ENCODE assay signal across 18 mouse cellular contexts in the genomic region with DNA sequence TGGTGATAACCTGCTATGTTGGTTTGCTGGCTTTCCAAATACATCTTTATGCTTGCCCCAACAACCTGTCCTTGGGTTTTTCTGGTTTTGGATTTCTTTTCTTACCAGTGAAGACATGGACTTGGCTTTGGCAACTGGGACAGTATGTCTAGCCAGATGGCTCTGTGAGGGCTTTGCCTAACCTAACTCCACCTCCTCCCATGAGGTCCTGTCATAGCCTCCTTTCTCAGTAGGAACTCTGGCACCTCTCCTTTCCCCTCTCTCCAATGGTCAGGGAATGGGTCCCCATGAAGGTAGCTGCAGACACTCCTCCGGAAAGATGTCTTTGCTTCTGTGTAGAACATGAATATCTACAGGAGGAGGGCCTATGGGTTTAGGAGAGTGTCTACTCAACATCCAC. TPM values are rescaled to one million over a fixed set of nuclear protein-coding genes. Genes with fewer than 3 reads are reported as not detected.
DNase-seq lines count a peak whose midpoint lies in the region; ATAC-seq and TF ChIP-seq lines count a peak whose summit lies in the region.
"Had no signal": no experiment of that assay in that cellular context is flagged by ENCODE, and none has a peak within 500 bp of the region (broad histone marks: within the 10 kb centered on the region; RNA-seq: fewer than 3 reads in every experiment).

No protein-coding gene starts in this region.

- TF ChIP-seq EP300 in stomach, postnatal 0 days (optimal IDR thresholded peaks at IDR 0.05) = no peak

- TF ChIP-seq POLR2A in cerebellum, adult 2 months (IDR thresholded peaks at IDR 0.05; ENCODE audit: borderline replicate concordance, insufficient read depth, low read length) = no peak

- no peaks in the 10 kb centered on the region for H3K27me3 ChIP-seq in heart, embryonic 12.5 days (replicated peaks)
- H3K27me3 ChIP-seq in cerebellum, adult 2 months (ENCODE audit: control insufficient read depth, insufficient read depth, low read length) = no peaks in the 10 kb centered on the region
- no peaks in the 10 kb centered on the region for H3K27me3 ChIP-seq in stomach, postnatal 0 days (ENCODE audit: control insufficient read depth, insufficient read depth, low read length)
- H3K27me3 ChIP-seq: embryonic facial prominence, embryonic 12.5 days had no signal

- H3K9me3 ChIP-seq in heart, embryonic 12.5 days (replicated peaks) = no peaks in the 10 kb centered on the region
- no peaks in the 10 kb centered on the region for H3K9me3 ChIP-seq in stomach, postnatal 0 days (ENCODE audit: control insufficient read depth, low read length)
- H3K9me3 ChIP-seq: embryonic facial prominence, embryonic 12.5 days; forebrain, embryonic 10.5 days; megakaryocyte, embryonic 14.5 days had no signal

- H3K4me2 ChIP-seq in heart, embryonic 12.5 days = no peak overlapping the region
- H3K4me2 ChIP-seq in stomach, postnatal 0 days (replicated peaks; ENCODE audit: low read depth) = no peak overlapping the region
- H3K4me2 ChIP-seq: embryonic facial prominence, embryonic 12.5 days had no signal

- 91% methylated on average over 1 of the region's 1 CpGs for WGBS in heart, embryonic 12.5 days
- 19% methylated on average over 1 of the region's 1 CpGs for WGBS in cerebellum, adult 2 months
- 86% methylated on average over 1 of the region's 1 CpGs for WGBS in stomach, postnatal 0 days

- no peak for ATAC-seq in heart, embryonic 12.5 days (ENCODE audit: insufficient number of reproducible peaks, low FRiP score)
- ATAC-seq in stomach, postnatal 0 days (ENCODE audit: low FRiP score, low TSS enrichment) = no peak
- no peak for ATAC-seq in erythroblast, adult 5-6 weeks (replicated peaks; ENCODE audit: low FRiP score, poor library complexity, severe bottlenecking)

- H3K27ac ChIP-seq in heart, embryonic 12.5 days (ENCODE audit: poor library complexity, severe bottlenecking) = no peak overlapping the region
- H3K27ac ChIP-seq in cerebellum, adult 2 months (ENCODE audit: insufficient read depth, low read length) = no peak overlapping the region
- peak overlapping the region; percentile 36; the same call in 1 of the 2 replicates for H3K27ac ChIP-seq in stomach, postnatal 0 days (replicated peaks)
- H3K27ac ChIP-seq: embryonic facial prominence, embryonic 12.5 days; forebrain, embryonic 10.5 days; layer of hippocampus, adult 2 months had no signal

- no peak overlapping the region for H3K9ac ChIP-seq in heart, embryonic 12.5 days
- H3K9ac ChIP-seq in stomach, postnatal 0 days (ENCODE audit: low read length) = no peak overlapping the region
- H3K9ac ChIP-seq: embryonic facial prominence, embryonic 12.5 days had no signal

- no peaks in the 10 kb centered on the region for H3K4me1 ChIP-seq in heart, embryonic 12.5 days (replicated peaks)
- H3K4me1 ChIP-seq in cerebellum, adult 2 months (ENCODE audit: control insufficient read depth, insufficient read depth, low read length) = peaks cover 9% of the 10 kb centered on the region
- no peaks in the 10 kb centered on the region for H3K4me1 ChIP-seq in stomach, postnatal 0 days (replicated peaks; ENCODE audit: control insufficient read depth, insufficient read depth)
- H3K4me1 ChIP-seq: embryonic facial prominence, embryonic 12.5 days; forebrain, embryonic 10.5 days had no signal

- no peaks in the 10 kb centered on the region for H3K36me3 ChIP-seq in heart, embryonic 12.5 days
- no peaks in the 10 kb centered on the region for H3K36me3 ChIP-seq in stomach, postnatal 0 days (ENCODE audit: control insufficient read depth, insufficient read depth, low read length)
- H3K36me3 ChIP-seq: embryonic facial prominence, embryonic 12.5 days; forebrain, embryonic 10.5 days had no signal

- TF ChIP-seq CTCF in cerebellum, adult 2 months (IDR thresholded peaks at IDR 0.05; ENCODE audit: borderline replicate concordance, insufficient read depth, low read depth, low read length) = no peak
- TF ChIP-seq CTCF in stomach, postnatal 0 days (IDR thresholded peaks at IDR 0.05; ENCODE audit: low read depth) = no peak

- peak; percentile 44 for DNase-seq in heart, adult 8-10 months (ENCODE audit: low spot score)
- peak; percentile 62 to 84 for DNase-seq in cerebellum, adult 2 months
- peak; percentile 49 to 54 for DNase-seq in cerebellum, postnatal 36 days
- DNase-seq in stomach, postnatal 0 days (ENCODE audit: low spot score) = no peak
- DNase-seq in thymus, postnatal 14 days = no peak
- DNase-seq: lung, adult 2 months; right cerebral cortex, adult 18-20 months; thymus, adult 2 months had no signal

- H3K4me3 ChIP-seq in heart, embryonic 12.5 days = no peak overlapping the region
- no peak overlapping the region for H3K4me3 ChIP-seq in cerebellum, adult 2 months (replicated peaks; ENCODE audit: insufficient read depth, low read depth, low read length)
- no peak overlapping the region for H3K4me3 ChIP-seq in stomach, postnatal 0 days (ENCODE audit: low read depth, low read length)
- H3K4me3 ChIP-seq: embryonic facial prominence, embryonic 12.5 days; forebrain, embryonic 10.5 days; layer of hippocampus, adult 2 months; megakaryocyte, embryonic 14.5 days had no signal

RNA-seq across cellular contexts. Expression of gene Ifi27l2b, which starts 29.7 kb away (rescaled TPM):
- not detected for total RNA-seq in heart, adult 8-10 months (2022)
- polyA plus RNA-seq in heart, embryonic 12.5 days (2016; fragmentation: Nextera tagmentation; extraction: Ambion mirVana) = 0.31 TPM in 1 of 2 replicates, not detected in the other
- not detected in 2 replicates for polyA plus RNA-seq in cerebellum, adult 2 months (2012; rRNA removed)
- polyA plus RNA-seq in stomach, postnatal 0 days (2015; fragmentation: Nextera tagmentation; extraction: Ambion mirVana) = 17.3 and 19.4 TPM in 2 replicates
- not detected in 2 replicates for total RNA-seq in erythroblast, adult 5-6 weeks (2015; ENCODE audit: low replicate concordance)
- not detected in 2 replicates for total RNA-seq in erythroblast, adult 5-6 weeks (2017; ENCODE audit: low replicate concordance)
- total RNA-seq: CH12.LX; layer of hippocampus, adult 2 months had no signal
- polyA plus RNA-seq: embryonic facial prominence, embryonic 12.5 days; forebrain, embryonic 10.5 days; kidney, embryonic 14.5 days; limb, embryonic 14.5 days; neural tube, embryonic 14.5 days had no signal

RNA-seq across cellular contexts. Expression of gene Ifi27l2a, which starts 43.2 kb away (rescaled TPM):
- total RNA-seq in heart, adult 8-10 months (2022) = 10 to 100 TPM; 20.2 to 34.4 (median 28.4) TPM
- polyA plus RNA-seq in heart, embryonic 12.5 days (2016; fragmentation: Nextera tagmentation; extraction: Ambion mirVana) = 3.6 and 4.5 TPM in 2 replicates
- polyA plus RNA-seq in cerebellum, adult 2 months (2012; rRNA removed) = 8.7 and 9.6 TPM in 2 replicates
- polyA plus RNA-seq in stomach, postnatal 0 days (2015; fragmentation: Nextera tagmentation; extraction: Ambion mirVana) = 85.4 and 110 TPM in 2 replicates
- total RNA-seq in erythroblast, adult 5-6 weeks (2015; ENCODE audit: low replicate concordance) = 7.5 and 30.9 TPM in 2 replicates
- 3.2 and 26.5 TPM in 2 replicates for total RNA-seq in erythroblast, adult 5-6 weeks (2017; ENCODE audit: low replicate concordance)
- polyA plus RNA-seq: neural tube, embryonic 14.5 days had no signal

RNA-seq across cellular contexts. Expression of gene Ppp4r4, which starts 45.4 kb away (rescaled TPM):
- total RNA-seq in heart, adult 8-10 months (2022) = 1 to 10 TPM in 1 of 4 experiments, under 1 TPM in 3; 0.22 to 1.6 (median 0.35) TPM
- 0.41 and 0.48 TPM in 2 replicates for polyA plus RNA-seq in heart, embryonic 12.5 days (2016; fragmentation: Nextera tagmentation; extraction: Ambion mirVana)
- polyA plus RNA-seq in cerebellum, adult 2 months (2012; rRNA removed) = 21.9 and 22.3 TPM in 2 replicates
- polyA plus RNA-seq in stomach, postnatal 0 days (2015; fragmentation: Nextera tagmentation; extraction: Ambion mirVana) = 0.38 and 0.53 TPM in 2 replicates
- total RNA-seq in erythroblast, adult 5-6 weeks (2015; ENCODE audit: low replicate concordance) = not detected in 2 replicates
- 0.42 TPM in 1 of 2 replicates, not detected in the other for total RNA-seq in erythroblast, adult 5-6 weeks (2017; ENCODE audit: low replicate concordance)

RNA-seq across cellular contexts. Expression of gene Ifi27, which starts 52.7 kb away (rescaled TPM):
- total RNA-seq in heart, adult 8-10 months (2022) = 10 to 100 TPM; 45.0 to 62.7 (median 52.4) TPM
- polyA plus RNA-seq in heart, embryonic 12.5 days (2016; fragmentation: Nextera tagmentation; extraction: Ambion mirVana) = 23.7 and 26.3 TPM in 2 replicates
- polyA plus RNA-seq in cerebellum, adult 2 months (2012; rRNA removed) = 82.1 and 99.0 TPM in 2 replicates
- polyA plus RNA-seq in stomach, postnatal 0 days (2015; fragmentation: Nextera tagmentation; extraction: Ambion mirVana) = 38.9 and 41.9 TPM in 2 replicates
- total RNA-seq in erythroblast, adult 5-6 weeks (2015; ENCODE audit: low replicate concordance) = 125 and 138 TPM in 2 replicates
- 117 and 145 TPM in 2 replicates for total RNA-seq in erythroblast, adult 5-6 weeks (2017; ENCODE audit: low replicate concordance)

Comparison
In these comparisons a context has a peak if more than half of its experiments do, and no peak if none do; other contexts are left out.
1. DNase-seq: peak in heart, adult 8-10 months (single experiment), cerebellum, adult 2 months (2 of 2) and cerebellum, postnatal 36 days (2 of 2); none in stomach, postnatal 0 days (single experiment) and thymus, postnatal 14 days (single experiment).
2. RNA of gene Ifi27l2b, which starts 29.7 kb away (polyA plus RNA-seq): 17.3 to 19.4 TPM in stomach, postnatal 0 days; 0.31 TPM in heart, embryonic 12.5 days and not detected in cerebellum, adult 2 months; every median in the first group is over 10 times any median in the second.
3. RNA of gene Ppp4r4, which starts 45.4 kb away (polyA plus RNA-seq): 21.9 to 22.3 TPM in cerebellum, adult 2 months; 0.41 to 0.48 TPM in heart, embryonic 12.5 days and 0.38 to 0.53 TPM in stomach, postnatal 0 days; every median in the first group is over 10 times any median in the second.